Mouse (Mus musculus) midbrain, embryonic 16.5 days (tissue): Measurements from ENCODE around the gene Galnt3. TPM values are rescaled to one million over a fixed set of nuclear protein-coding genes. Genes with fewer than 3 reads are reported as not detected.

ENCODE experiments used
- ATAC-seq: fragments of 200-750 bp; cut with Nextera tagmentation; 2 replicates; pipeline ENCODE4 v1.8.0; 2017; ENCODE audit warnings: moderate TSS enrichment
- H3K27ac ChIP-seq: fragments of 300-500 bp; sonication (generic); 2 replicates; pipeline ENCODE4 v1.5.1; 2014; ENCODE audit warnings: mild to moderate bottlenecking, low read length, mixed read lengths
- H3K27me3 ChIP-seq: fragments of 300-500 bp; sonication (generic); 2 replicates; pipeline ENCODE4 v1.6.1; 2014; ENCODE audit warnings: low read depth, low read length, mixed read lengths; ENCODE audit not compliant: control insufficient read depth, insufficient read depth
- H3K36me3 ChIP-seq: fragments of 300-500 bp; sonication (generic); 2 replicates; pipeline ENCODE4 v1.6.1; 2014; ENCODE audit warnings: mild to moderate bottlenecking, low read length, moderate library complexity, mixed read lengths; ENCODE audit not compliant: control insufficient read depth, insufficient read depth
- H3K4me1 ChIP-seq: fragments of 300-500 bp; sonication (generic); 2 replicates; pipeline ENCODE4 v1.6.1; 2014; ENCODE audit warnings: mild to moderate bottlenecking, low read length, mixed read lengths; ENCODE audit not compliant: control insufficient read depth, insufficient read depth
- H3K4me2 ChIP-seq: fragments of 300-500 bp; sonication (generic); 2 replicates; pipeline ENCODE4 v1.6.1; 2014; ENCODE audit warnings: mild to moderate bottlenecking, low read length, mixed read lengths
- H3K4me3 ChIP-seq: fragments of 300-500 bp; sonication (generic); 2 replicates; pipeline ENCODE4 v1.5.1; 2014; ENCODE audit warnings: low read depth, mild to moderate bottlenecking, low read length, moderate library complexity, mixed read lengths
- H3K9ac ChIP-seq: fragments of 300-500 bp; sonication (generic); 2 replicates; pipeline ENCODE4 v1.6.1; 2014; ENCODE audit warnings: low read depth, low read length, mixed read lengths
- H3K9me3 ChIP-seq: fragments of 300-500 bp; sonication (generic); replicated peaks from 2 replicates; pipeline ENCODE4 v1.6.1; 2014; ENCODE audit warnings: mild to moderate bottlenecking, low read length, mixed read lengths; ENCODE audit not compliant: control insufficient read depth, poor library complexity, severe bottlenecking
- WGBS: fragments of 180-500 bp; shearing (Covaris S2); extraction: QIAGEN DNeasy Blood & Tissue Kit; methylation state at CpG from one replicate; pipeline ENCODE4 v1.1.7; 2014; 5-methylcytosine and 5-hydroxymethylcytosine counted together
- polyA plus RNA-seq: library from polyadenylated mRNA; unstranded; fragments of >200 nt; fragmentation: Nextera tagmentation; extraction: Ambion mirVana; gene quantifications from 2 replicates; pipeline ENCODE4 v1.2.1, GENCODE M21; 2015

The Galnt3 gene
- 2.0 and 3.5 TPM in 2 replicates for polyA plus RNA-seq

- Histone ChIP-seq H3K9me3 (no peaks in the 10 kb centered on the region), H3K36me3 (no peaks in the 10 kb centered on the region), H3K4me3 (peak within 1 kb of the TSS; percentile 75), H3K27me3 (peaks cover 6% of the 10 kb centered on the region), H3K9ac (peak within 1 kb of the TSS; percentile 75), H3K4me1 (peaks cover 10% of the 10 kb centered on the region), H3K4me2 (peak within 1 kb of the TSS; percentile 100), H3K27ac (no peak within 1 kb of the TSS)
- peak; percentile 77 for ATAC-seq
- under 1% methylated on average over 45 of the region's 74 CpGs for WGBS
These were observed at the start of gene Galnt3 for GRCm38 (mm10) chr2:66124591-66125271. Gene Galnt3, minus strand, starts transcription at chr2:66124994.

- Histone ChIP-seq H3K9me3 (no peaks in the 10 kb centered on the region), H3K27ac (no peak overlapping the region), H3K27me3 (no peaks in the 10 kb centered on the region), H3K4me2 (no peak overlapping the region), H3K4me3 (no peak overlapping the region), H3K4me1 (peaks cover 14% of the 10 kb centered on the region), H3K9ac (no peak overlapping the region), H3K36me3 (no peaks in the 10 kb centered on the region)
- 65% methylated on average over 5 of the region's 5 CpGs for WGBS
- ATAC-seq: no peak
These were observed 48.3 kb upstream of the Galnt3 start for GRCm38 (mm10) chr2:66173134-66173533.

GRCm38 (mm10) chr2:66171643-66172042 is 46.8 kb upstream of the Galnt3 start:
- no peak overlapping the region for H3K9ac ChIP-seq
- H3K9me3 ChIP-seq: no peaks in the 10 kb centered on the region
- no peaks in the 10 kb centered on the region for H3K4me1 ChIP-seq
- H3K4me2 ChIP-seq: no peak overlapping the region
- WGBS: 89% methylated on average over 3 of the region's 3 CpGs
- H3K27ac ChIP-seq: no peak overlapping the region
- H3K27me3 ChIP-seq: no peaks in the 10 kb centered on the region
- no peaks in the 10 kb centered on the region for H3K36me3 ChIP-seq
- ATAC-seq: no peak
- H3K4me3 ChIP-seq: no peak overlapping the region

- Histone ChIP-seq H3K36me3 (no peaks in the 10 kb centered on the region), H3K27me3 (no peaks in the 10 kb centered on the region), H3K4me2 (no peak overlapping the region), H3K4me1 (no peaks in the 10 kb centered on the region), H3K9ac (no peak overlapping the region), H3K9me3 (no peaks in the 10 kb centered on the region), H3K4me3 (no peak overlapping the region), H3K27ac (no peak overlapping the region)
- no peak for ATAC-seq
- 87% methylated on average over 11 of the region's 11 CpGs for WGBS
These were observed 45.9 kb upstream of the Galnt3 start for GRCm38 (mm10) chr2:66170721-66171120.

DNA sequence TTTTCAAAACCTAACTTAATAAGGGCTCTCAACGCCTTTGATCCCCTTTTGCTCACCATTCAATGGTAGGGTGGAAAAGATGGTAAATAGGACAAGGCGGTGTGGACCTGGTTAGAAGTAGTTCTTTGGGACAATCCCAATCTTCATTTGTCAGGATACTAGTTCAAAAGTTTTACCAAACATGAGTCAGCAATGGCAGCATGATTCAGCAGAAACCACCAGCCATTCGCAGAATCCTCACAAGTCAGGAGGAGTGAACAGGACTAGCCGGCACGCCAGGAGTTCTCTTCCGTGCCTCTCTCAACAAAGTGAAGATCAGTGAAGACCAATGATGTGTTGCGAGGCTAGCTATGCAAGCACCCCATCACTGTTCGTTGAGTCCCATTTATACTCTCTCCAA is 40.2 kb upstream of the Galnt3 start:
- Histone ChIP-seq H3K4me3 (no peak overlapping the region), H3K4me1 (no peaks in the 10 kb centered on the region), H3K9ac (no peak overlapping the region), H3K36me3 (no peaks in the 10 kb centered on the region), H3K9me3 (no peaks in the 10 kb centered on the region), H3K27ac (no peak overlapping the region), H3K4me2 (no peak overlapping the region), H3K27me3 (no peaks in the 10 kb centered on the region)
- WGBS: 97% methylated on average over 8 of the region's 8 CpGs
- ATAC-seq: no peak

- no peak for ATAC-seq
- H3K27me3 ChIP-seq: no peaks in the 10 kb centered on the region
These were observed 33.5 kb upstream of the Galnt3 start for GRCm38 (mm10) chr2:66158140-66158915.

GRCm38 (mm10) chr2:66151436-66151835 is 26.6 kb upstream of the Galnt3 start:
- Histone ChIP-seq H3K27me3 (no peaks in the 10 kb centered on the region), H3K36me3 (no peaks in the 10 kb centered on the region)
- 84% methylated on average over 2 of the region's 2 CpGs for WGBS

More at GRCm38 (mm10) chr2:66158140-66158915, 33.5 kb upstream of the Galnt3 start:
- Histone ChIP-seq H3K4me2 (no peak overlapping the region), H3K36me3 (no peaks in the 10 kb centered on the region), H3K27ac (no peak overlapping the region), H3K9me3 (no peaks in the 10 kb centered on the region), H3K4me3 (no peak overlapping the region), H3K4me1 (0 out of 2 replicates have a peak, but pooled peaks cover 2% of the 10 kb centered on the region), H3K9ac (no peak overlapping the region)
- 66% methylated on average over 7 of the region's 7 CpGs for WGBS

GRCm38 (mm10) chr2:66150531-66150930 is 25.7 kb upstream of the Galnt3 start:
- no peaks in the 10 kb centered on the region for H3K27me3 ChIP-seq
- no peak overlapping the region for H3K27ac ChIP-seq
- H3K4me2 ChIP-seq: no peak overlapping the region
- no peak overlapping the region for H3K4me3 ChIP-seq
- ATAC-seq: no peak
- H3K36me3 ChIP-seq: no peaks in the 10 kb centered on the region
- no peaks in the 10 kb centered on the region; the same call in 1 of the 2 replicates for H3K4me1 ChIP-seq
- 86% methylated on average over 3 of the region's 3 CpGs for WGBS
- H3K9me3 ChIP-seq: no peaks in the 10 kb centered on the region
- H3K9ac ChIP-seq: no peak overlapping the region

More at GRCm38 (mm10) chr2:66151436-66151835, 26.6 kb upstream of the Galnt3 start:
- no peak for ATAC-seq
- Histone ChIP-seq H3K4me1 (peaks cover 2% of the 10 kb centered on the region; the same call in 1 of the 2 replicates), H3K9me3 (no peaks in the 10 kb centered on the region), H3K4me3 (no peak overlapping the region), H3K9ac (no peak overlapping the region), H3K4me2 (no peak overlapping the region), H3K27ac (no peak overlapping the region)

- no peak for ATAC-seq
- Histone ChIP-seq H3K36me3 (no peaks in the 10 kb centered on the region), H3K4me2 (no peak overlapping the region), H3K9me3 (no peaks in the 10 kb centered on the region), H3K27ac (no peak overlapping the region), H3K4me3 (no peak overlapping the region), H3K27me3 (no peaks in the 10 kb centered on the region), H3K9ac (no peak overlapping the region), H3K4me1 (no peaks in the 10 kb centered on the region; the same call in 1 of the 2 replicates)
- WGBS: 85% methylated on average over 10 of the region's 10 CpGs
These were observed 23.9 kb upstream of the Galnt3 start for GRCm38 (mm10) chr2:66148654-66149230.
